Mouse (Mus musculus): ENCODE data around the gene Rhox6.
"Not testable (repeated sequence)": the region's sequence is repeated elsewhere in the genome, so short reads cannot be mapped to it uniquely, and the experiment has no call there.

Rhox6 gene

DNA sequence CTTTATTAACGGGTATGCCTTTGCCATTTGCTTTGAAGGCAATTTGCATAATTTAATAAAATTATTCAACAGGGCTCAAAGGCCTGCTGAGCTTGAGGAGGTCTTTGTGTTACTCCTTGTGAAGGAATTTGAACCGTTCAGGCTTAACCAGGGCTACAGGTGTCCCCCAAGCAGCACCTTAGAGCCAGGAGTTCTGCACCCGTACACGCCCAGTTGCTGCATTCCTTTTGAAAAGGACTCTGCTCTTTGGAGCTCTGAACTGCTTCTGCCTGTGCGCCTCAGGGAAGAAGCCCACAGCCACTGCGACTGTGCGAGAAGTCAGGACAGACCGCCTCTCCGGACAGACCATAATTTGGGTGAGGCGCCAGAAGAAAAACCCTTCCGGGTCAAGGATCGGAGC, at the start of gene Rhox6:
Gene Rhox6, plus strand, starts transcription at position 301 of the 400 bp plus-strand sequence.
- DNase-seq (ENCODE audit: low read depth, low spot score); H3K36me3 ChIP-seq (ENCODE audit: control insufficient read depth, insufficient read depth, low read length, poor library complexity, severe bottlenecking); H3K27me3 ChIP-seq (ENCODE audit: control insufficient read depth, insufficient read depth, low read length, poor library complexity, severe bottlenecking): not testable (repeated sequence)

DNA sequence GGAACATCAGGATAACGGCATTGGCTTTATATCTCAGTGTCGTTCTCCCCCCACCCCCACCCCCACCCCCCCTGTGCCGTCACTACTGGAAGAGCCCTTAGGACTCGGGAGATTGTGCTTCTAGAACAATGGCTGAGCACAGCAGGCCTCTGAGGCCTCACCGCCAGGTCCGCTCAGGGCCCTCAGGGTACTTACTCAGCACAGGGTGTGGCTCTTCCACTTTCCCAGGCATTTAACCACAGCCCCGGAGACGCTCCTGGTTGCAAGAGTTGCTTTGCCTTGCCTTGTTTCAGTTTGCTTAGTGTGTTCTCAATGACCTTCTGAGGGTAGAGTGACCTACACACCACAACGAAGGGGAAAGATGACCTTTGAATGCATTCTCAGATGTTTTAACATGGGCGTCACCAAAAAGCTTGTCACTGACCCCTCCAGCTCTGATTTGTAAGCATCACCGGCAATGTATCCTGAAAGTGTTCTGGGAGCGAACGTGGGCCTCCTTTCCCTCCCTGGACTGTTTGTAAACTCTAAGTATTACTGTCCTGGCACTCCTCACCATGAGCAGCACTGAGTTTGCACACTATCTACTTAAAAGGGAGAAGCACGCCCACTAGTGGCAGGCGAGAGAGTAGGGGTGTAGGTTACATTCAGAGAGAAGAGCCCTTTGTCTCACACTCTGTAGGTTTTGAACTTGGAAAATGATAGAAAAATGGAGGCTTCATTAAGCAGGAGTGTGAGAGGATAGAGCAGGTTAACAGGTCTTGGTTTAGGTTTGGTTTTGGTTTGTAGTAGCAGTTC, 19.2 kb upstream of the Rhox6 start:
- DNase-seq (ENCODE audit: low read depth, low spot score) = no peak
- no peaks in the 10 kb centered on the region for H3K27me3 ChIP-seq (ENCODE audit: control insufficient read depth, insufficient read depth, low read length, poor library complexity, severe bottlenecking)

DNA sequence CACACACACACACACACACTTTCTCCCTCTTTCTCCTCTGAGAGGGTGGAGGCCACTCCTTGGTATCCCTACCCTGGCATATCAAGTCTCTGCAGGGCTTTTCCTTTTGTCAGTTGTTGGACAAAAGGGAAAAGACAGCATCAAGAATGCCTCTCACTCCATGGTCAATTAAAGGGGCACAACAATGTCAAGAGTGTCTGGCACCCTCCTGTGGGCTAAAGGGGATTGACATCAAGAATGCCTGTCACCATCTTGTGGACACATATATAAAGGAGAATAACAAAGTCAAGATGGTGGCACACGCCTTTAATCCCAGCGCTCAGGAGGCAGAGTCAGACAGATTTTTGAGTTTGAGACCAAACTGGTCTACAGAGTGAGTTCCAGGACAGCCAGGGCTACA, 17.3 kb upstream of the Rhox6 start:
- Histone ChIP-seq H3K27me3 (ENCODE audit: control insufficient read depth, insufficient read depth, low read length, poor library complexity, severe bottlenecking) (no peaks in the 10 kb centered on the region), H3K36me3 (ENCODE audit: control insufficient read depth, insufficient read depth, low read length, poor library complexity, severe bottlenecking) (no peaks in the 10 kb centered on the region)
- DNase-seq (ENCODE audit: low read depth, low spot score) = no peak

More for the DNA sequence above, 19.2 kb upstream of the Rhox6 start:
- H3K36me3 ChIP-seq (ENCODE audit: control insufficient read depth, insufficient read depth, low read length, poor library complexity, severe bottlenecking) = no peaks in the 10 kb centered on the region

DNA sequence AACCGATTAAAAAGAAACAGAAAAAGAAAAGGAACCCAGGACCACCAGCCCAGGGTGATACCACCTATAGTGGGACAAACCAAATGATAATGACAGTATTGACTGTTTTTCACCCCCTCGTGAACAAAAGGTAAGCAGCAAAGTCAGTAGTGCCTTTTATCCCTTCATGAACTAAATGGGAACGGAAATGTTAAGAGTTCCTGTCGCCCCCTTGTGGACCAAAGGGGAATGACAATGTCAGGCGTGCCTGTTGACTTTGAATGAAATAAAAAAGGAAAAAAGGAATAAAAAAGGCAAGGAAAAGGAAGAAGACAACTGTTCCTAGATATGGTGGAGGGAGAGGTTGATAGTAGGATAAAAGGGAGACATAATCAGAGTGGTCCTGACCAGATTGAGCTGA, 15.5 kb upstream of the Rhox6 start:
- no peak for DNase-seq (ENCODE audit: low read depth, low spot score)
- Histone ChIP-seq H3K36me3 (ENCODE audit: control insufficient read depth, insufficient read depth, low read length, poor library complexity, severe bottlenecking) (no peaks in the 10 kb centered on the region), H3K27me3 (ENCODE audit: control insufficient read depth, insufficient read depth, low read length, poor library complexity, severe bottlenecking) (no peaks in the 10 kb centered on the region)

DNA sequence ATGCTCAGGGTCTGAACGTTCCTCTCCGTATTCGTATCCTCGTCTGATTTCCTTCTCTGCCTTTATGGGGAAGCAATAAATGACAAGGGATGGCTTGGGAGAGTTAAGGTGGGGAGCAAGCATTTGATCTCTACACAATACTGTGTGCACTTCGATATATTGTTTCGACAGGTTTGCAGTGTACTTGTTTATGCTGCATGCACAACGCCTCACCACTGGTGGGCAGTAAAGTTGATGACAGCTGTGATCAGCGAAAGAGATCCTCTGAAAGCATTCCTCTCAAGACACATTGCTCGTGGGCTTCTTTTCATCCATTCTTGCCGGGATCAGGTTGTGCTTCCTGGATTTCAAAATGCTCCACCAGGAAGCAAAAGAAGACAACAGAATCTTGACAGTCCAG, 11.0 kb upstream of the Rhox6 start:
- Histone ChIP-seq H3K36me3 (ENCODE audit: control insufficient read depth, insufficient read depth, low read length, poor library complexity, severe bottlenecking) (no peaks in the 10 kb centered on the region), H3K27me3 (ENCODE audit: control insufficient read depth, insufficient read depth, low read length, poor library complexity, severe bottlenecking) (no peaks in the 10 kb centered on the region)

DNA sequence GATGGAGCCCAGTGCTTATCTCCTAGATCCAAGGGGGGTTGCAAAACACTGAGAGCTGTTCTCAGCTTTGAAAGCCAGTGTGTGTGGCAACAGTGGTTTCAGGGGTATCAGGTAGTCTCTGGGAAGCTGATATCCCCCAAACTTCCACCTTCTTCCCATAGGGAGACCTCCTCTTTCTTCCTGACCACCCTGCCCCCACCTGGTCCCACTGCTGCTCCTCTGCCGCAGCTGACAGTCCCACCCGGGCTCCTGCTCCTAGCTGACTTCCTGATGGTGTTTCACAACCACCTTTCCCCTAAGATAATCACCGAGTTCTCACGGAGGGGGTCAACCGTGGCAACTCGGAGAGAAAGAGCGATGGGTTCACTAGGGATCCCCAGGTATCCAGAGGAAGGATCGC, 4.7 kb downstream of the Rhox6 start, which contains the start of gene Rhox7a:
Gene Rhox7a, plus strand, starts transcription at position 301 of the 400 bp plus-strand sequence.
- DNase-seq (ENCODE audit: low read depth, low spot score); H3K36me3 ChIP-seq (ENCODE audit: control insufficient read depth, insufficient read depth, low read length, poor library complexity, severe bottlenecking); H3K27me3 ChIP-seq (ENCODE audit: control insufficient read depth, insufficient read depth, low read length, poor library complexity, severe bottlenecking): not testable (repeated sequence)

More for the DNA sequence above, 11.0 kb upstream of the Rhox6 start:
- no peak for DNase-seq (ENCODE audit: low read depth, low spot score)

DNA sequence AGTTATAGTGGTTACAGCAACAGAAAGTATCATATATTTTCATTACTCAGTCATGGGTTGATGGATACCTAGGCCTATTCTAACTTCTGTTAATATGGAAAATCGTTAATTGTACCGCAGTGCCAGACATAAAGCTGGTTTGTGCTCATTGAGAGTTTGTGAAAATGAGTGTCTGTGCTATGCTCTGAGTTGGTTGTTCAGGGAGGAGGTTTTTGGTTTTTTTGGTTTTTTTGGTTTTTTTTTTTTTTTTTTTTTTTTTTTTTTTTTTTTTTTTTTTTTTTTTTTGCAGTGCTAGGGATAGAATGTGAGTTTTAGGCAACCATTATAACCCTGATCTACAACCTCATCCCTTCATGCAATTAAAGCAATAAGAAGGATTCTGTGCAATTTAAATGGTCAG, 44.9 kb downstream of the Rhox6 start:
- Histone ChIP-seq H3K36me3 (ENCODE audit: control insufficient read depth, insufficient read depth, low read length, poor library complexity, severe bottlenecking) (no peaks in the 10 kb centered on the region), H3K27me3 (ENCODE audit: control insufficient read depth, insufficient read depth, low read length, poor library complexity, severe bottlenecking) (no peaks in the 10 kb centered on the region)
- no peak for DNase-seq (ENCODE audit: low read depth, low spot score)

DNA sequence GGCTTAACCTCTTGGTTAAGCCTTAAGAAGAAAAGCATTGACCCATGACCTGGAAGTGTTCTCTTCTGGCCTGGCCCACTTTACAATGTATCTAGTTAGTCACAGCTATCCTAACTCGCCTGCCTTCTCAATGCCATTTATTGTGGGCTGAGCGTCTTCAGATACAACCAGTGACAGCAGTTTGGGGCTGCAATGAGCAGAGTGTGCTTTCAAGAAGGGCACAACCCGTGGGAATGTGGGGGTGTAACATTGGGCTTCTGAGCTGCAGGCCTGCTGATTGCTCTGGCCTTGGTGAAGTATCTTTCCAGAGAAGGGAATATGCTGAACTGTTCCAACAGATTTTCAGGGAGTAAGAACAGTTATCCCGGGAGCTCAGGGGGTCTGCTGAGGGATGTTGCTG, 52.1 kb downstream of the Rhox6 start, which contains the start of gene Rhox8:
Gene Rhox8, minus strand, starts transcription at position 101 of the 400 bp plus-strand sequence.
- no peak for DNase-seq (ENCODE audit: low read depth, low spot score)
- no peaks in the 10 kb centered on the region for H3K36me3 ChIP-seq (ENCODE audit: control insufficient read depth, insufficient read depth, low read length, poor library complexity, severe bottlenecking)
- H3K27me3 ChIP-seq (ENCODE audit: control insufficient read depth, insufficient read depth, low read length, poor library complexity, severe bottlenecking) = no peaks in the 10 kb centered on the region
